Mouse (Mus musculus): ENCODE results near the gene Fezf1. TPM values are rescaled to one million over a fixed set of nuclear protein-coding genes. Genes with fewer than 3 reads are reported as not detected.

Fezf1 gene
- polyA plus RNA-seq, 1 experiment from 2014 or later: not detected

DNA sequence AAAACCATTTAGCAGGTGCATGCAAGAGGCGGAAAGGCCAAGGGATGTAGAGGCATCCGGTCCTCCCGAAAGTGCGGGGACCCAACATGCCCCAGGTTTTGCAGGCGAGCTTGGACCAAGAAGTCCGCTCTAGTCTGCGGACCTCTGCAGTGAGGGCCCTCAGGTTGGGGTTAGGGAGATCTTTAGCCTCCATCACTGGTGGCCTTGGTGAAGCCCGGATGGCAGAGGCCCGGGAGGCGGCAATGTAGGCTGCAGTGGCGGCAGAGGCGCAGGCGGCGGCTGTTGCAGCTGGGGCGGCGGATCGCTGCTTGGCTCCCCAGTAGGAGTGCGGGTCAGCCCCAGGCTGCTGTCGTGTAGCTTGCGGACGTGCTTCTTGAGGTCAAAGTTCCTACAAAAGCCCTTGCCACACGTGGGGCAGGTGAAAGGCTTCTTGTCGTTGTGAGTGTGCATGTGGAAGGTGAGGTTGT lies 2.6 kb downstream of the Fezf1 start:
- Histone ChIP-seq H3K9ac (no peak overlapping the region), H3K27ac (no peak overlapping the region), H3K4me2 (replicated peaks) (no peak overlapping the region), H3K27me3 (replicated peaks) (peaks cover 78% of the 10 kb centered on the region), H3K4me3 (replicated peaks) (no peak overlapping the region), H3K36me3 (no peaks in the 10 kb centered on the region), H3K4me1 (replicated peaks) (peaks cover 11% of the 10 kb centered on the region; the same call in 1 of the 2 replicates), H3K9me3 (no peaks in the 10 kb centered on the region)
- no peak for ATAC-seq
- WGBS: 3% methylated on average over 23 of the region's 23 CpGs

DNA sequence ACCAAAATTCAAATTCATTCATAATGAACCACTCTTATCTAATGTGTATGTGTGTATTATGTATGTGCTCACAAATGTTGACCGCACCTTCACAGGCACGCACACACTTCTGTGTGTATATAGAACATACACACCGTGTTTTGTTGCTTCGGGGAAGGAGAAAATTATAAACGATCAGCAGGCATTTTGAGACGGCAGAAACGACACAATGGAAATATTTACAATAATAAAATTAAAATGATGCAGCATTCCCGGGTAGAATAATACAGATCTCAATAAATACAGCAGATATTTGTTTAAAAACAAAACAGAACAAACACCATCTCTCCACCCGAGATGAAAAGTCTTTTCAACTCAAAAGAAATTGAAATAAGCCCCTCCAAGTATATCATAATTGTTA lies 3.0 kb downstream of the Fezf1 start:
- Histone ChIP-seq H3K9me3 (no peaks in the 10 kb centered on the region), H3K27me3 (replicated peaks) (peaks cover 74% of the 10 kb centered on the region), H3K4me3 (replicated peaks) (no peak overlapping the region), H3K4me1 (replicated peaks) (peaks cover 11% of the 10 kb centered on the region; the same call in 1 of the 2 replicates), H3K36me3 (no peaks in the 10 kb centered on the region), H3K4me2 (replicated peaks) (no peak overlapping the region), H3K27ac (no peak overlapping the region), H3K9ac (no peak overlapping the region)
- WGBS: 22% methylated on average over 9 of the region's 9 CpGs
- ATAC-seq: no peak

DNA sequence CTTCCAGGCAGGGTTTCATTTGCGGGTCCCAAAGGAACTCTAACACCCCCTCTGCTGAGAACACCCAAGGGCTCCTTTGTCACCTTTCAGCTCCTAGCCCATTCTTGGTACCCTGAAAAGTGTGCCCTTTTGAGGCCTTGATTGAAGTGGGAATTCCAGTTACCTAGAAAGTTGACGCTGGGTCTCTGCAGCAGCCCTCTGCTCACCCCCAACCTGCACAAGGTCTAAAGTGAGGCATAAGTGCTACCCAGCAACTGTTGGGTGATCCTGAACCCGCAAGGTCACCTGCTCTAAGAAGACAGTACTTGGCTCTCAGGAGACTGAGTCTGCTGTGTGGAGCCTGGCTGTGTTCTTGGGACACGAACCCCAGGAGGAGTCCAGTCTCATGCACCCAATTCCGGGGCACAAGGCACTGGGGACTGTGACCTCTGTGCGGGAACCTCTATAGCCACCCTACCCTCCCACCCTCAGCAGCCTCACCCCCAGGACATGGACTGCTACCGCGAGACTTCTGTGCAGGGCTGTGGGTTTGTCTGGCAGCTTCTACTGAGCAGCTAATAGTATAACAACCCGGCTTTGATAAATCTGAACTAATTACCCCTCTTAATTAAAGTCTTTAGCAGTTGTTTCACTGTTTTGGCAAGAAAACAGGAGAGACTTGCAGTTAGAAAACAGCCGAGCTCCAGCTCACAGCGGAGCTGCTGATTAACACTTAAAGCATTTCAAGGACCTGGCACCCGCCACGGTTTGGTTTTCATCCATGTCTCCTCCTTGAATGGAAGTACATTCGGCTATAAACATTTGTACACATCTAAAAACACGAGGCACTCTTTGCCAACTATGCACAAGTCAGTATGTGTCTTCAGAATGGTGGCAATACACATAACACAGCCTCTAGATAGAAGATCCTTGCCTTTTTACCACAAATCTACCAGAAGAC lies 4.1 kb downstream of the Fezf1 start:
- peaks cover 10% of the 10 kb centered on the region; the same call in 1 of the 2 replicates for H3K4me1 ChIP-seq (replicated peaks)
- no peak overlapping the region for H3K4me3 ChIP-seq (replicated peaks)
- no peaks in the 10 kb centered on the region for H3K9me3 ChIP-seq
- H3K27me3 ChIP-seq (replicated peaks): peaks cover 65% of the 10 kb centered on the region
- no peaks in the 10 kb centered on the region for H3K36me3 ChIP-seq
- H3K4me2 ChIP-seq (replicated peaks): no peak overlapping the region
- H3K27ac ChIP-seq: no peak overlapping the region
- WGBS: 2% methylated on average over 15 of the region's 15 CpGs
- no peak overlapping the region for H3K9ac ChIP-seq
- ATAC-seq: no peak

DNA sequence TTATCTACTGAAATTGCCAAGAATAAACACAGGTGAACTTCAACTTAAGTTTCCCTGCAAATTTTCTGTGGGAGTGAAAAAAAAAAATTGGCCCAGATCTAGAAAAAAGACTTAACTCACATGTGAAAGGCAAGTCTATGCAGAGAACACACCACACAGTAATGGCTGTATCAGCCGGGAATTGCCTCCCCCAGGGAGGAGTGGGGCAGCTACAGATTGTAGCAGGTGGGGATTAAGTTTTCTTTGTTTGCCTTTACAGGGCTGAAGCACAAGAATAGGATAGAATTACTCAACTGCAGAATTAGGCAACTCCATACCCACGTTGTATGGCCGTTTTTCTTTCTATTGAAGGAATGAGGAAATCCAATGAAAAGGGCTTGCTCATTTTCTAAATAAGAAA lies 36.7 kb downstream of the Fezf1 start:
- WGBS: 62% methylated on average over 3 of the region's 3 CpGs
- no peaks in the 10 kb centered on the region for H3K36me3 ChIP-seq
- no peak overlapping the region for H3K4me3 ChIP-seq (replicated peaks)
- no peak overlapping the region for H3K4me2 ChIP-seq (replicated peaks)
- H3K9me3 ChIP-seq: no peaks in the 10 kb centered on the region
- H3K27me3 ChIP-seq (replicated peaks): no peaks in the 10 kb centered on the region
- H3K9ac ChIP-seq: no peak overlapping the region
- no peak overlapping the region for H3K27ac ChIP-seq
- H3K4me1 ChIP-seq (replicated peaks): no peaks in the 10 kb centered on the region
- no peak for ATAC-seq

DNA sequence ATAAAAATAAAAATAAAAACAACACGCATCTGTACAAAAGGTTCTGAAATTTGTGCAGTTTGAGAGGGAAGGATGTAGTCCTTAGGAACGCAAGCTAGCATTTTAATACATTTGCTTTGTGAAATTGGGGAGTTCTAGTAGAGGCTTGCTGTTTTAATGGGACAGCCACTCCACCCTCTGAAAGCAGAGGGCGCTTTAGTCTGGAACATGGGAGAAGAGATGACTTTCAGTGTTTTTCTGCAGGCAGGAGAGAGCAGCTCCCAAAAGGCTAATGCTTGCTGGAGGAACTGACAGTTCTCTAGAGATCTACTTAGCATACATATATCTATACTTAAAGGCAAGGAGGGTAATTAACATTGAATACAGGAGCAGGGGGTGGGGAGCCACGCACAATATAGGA lies 40.4 kb downstream of the Fezf1 start:
- no peaks in the 10 kb centered on the region for H3K9me3 ChIP-seq
- no peak for ATAC-seq
- no peaks in the 10 kb centered on the region for H3K4me1 ChIP-seq (replicated peaks)
- no peak overlapping the region for H3K4me2 ChIP-seq (replicated peaks)
- H3K27me3 ChIP-seq (replicated peaks): no peaks in the 10 kb centered on the region
- WGBS: 65% methylated on average over 4 of the region's 4 CpGs
- H3K9ac ChIP-seq: no peak overlapping the region
- H3K36me3 ChIP-seq: no peaks in the 10 kb centered on the region
- no peak overlapping the region for H3K4me3 ChIP-seq (replicated peaks)
- H3K27ac ChIP-seq: no peak overlapping the region

DNA sequence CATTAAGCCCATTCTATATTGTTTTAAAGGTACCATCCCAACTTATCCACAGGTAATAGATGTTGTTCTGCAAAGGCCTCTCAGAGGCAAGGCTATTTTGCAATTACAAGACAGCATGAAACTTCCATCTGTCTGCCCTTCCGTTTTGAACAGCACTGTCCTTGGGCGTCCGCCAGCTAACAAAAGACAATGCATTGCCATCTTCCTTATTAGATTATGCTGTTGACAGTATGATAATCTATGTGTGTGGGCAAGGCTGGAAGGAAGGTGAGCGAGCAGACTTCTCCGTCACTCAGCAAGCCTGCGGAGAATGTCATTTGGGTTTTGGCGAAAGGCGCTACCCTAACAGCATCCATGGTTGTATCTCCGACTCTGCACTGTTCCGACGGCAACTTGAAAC lies 45.5 kb downstream of the Fezf1 start:
- Histone ChIP-seq H3K27me3 (replicated peaks) (no peaks in the 10 kb centered on the region), H3K4me3 (replicated peaks) (no peak overlapping the region), H3K4me2 (replicated peaks) (no peak overlapping the region), H3K36me3 (no peaks in the 10 kb centered on the region), H3K4me1 (replicated peaks) (no peaks in the 10 kb centered on the region), H3K9me3 (no peaks in the 10 kb centered on the region), H3K27ac (no peak overlapping the region), H3K9ac (no peak overlapping the region)
- 62% methylated on average over 11 of the region's 11 CpGs for WGBS
- ATAC-seq: no peak

Other genes starting within 250 kb of the Fezf1 start
- 1.4 and 1.6 TPM in 2 replicates for gene Aass, start 115.4 kb downstream of the Fezf1 start, polyA plus RNA-seq (2015; fragmentation: Nextera tagmentation; extraction: Ambion mirVana)

Data from intestine, embryonic 15.5 days (tissue).